Mouse (Mus musculus) fat pad, adult 2 months (tissue): ENCODE results near the gene Prkg1.
"Not testable (repeated sequence)": the region's sequence is repeated elsewhere in the genome, so short reads cannot be mapped to it uniquely, and the experiment has no call there.

ENCODE experiments used
- DNase-seq: peaks from one replicate; pipeline ENCODE4 v3.0.0-alpha.2; 2011; ENCODE audit warnings: low read depth, low spot score; ENCODE audit errors: extremely low read depth

Gene Prkg1

GRCm38 (mm10) chr19:30548411-30549043 is 1216.3 kb downstream of the Prkg1 start:
- no peak for DNase-seq

GRCm38 (mm10) chr19:30539365-30539941 is 1225.4 kb downstream of the Prkg1 start:
- not testable (repeated sequence) for DNase-seq

GRCm38 (mm10) chr19:30516771-30517170 is 1248.1 kb downstream of the Prkg1 start:
- no peak for DNase-seq
